Mouse (Mus musculus) liver, postnatal 0 days (tissue): Measurements from ENCODE around the gene Hist3h2ba. TPM values are rescaled to one million over a fixed set of nuclear protein-coding genes. Genes with fewer than 3 reads are reported as not detected.
"Not testable (repeated sequence)": the region's sequence is repeated elsewhere in the genome, so short reads cannot be mapped to it uniquely, and the experiment has no call there.

Source experiments
- ATAC-seq: fragments of 200-750 bp; cut with Nextera tagmentation; 2 replicates; pipeline ENCODE4 v1.8.0; 2017; ENCODE audit warnings: mild to moderate bottlenecking, moderate library complexity
- DNase-seq: peaks from one replicate; pipeline ENCODE4 v3.0.0-alpha.2; 2016
- H3K27ac ChIP-seq: fragments of 300-500 bp; sonication (generic); 2 replicates; pipeline ENCODE4 v1.5.1; 2014; ENCODE audit warnings: antibody characterized with exemption, moderate library complexity, mild to moderate bottlenecking, low read depth
- H3K27me3 ChIP-seq: fragments of 300-500 bp; sonication (generic); 2 replicates; pipeline ENCODE4 v1.6.1; 2014; ENCODE audit warnings: low read length, control low read depth, mixed read lengths; ENCODE audit not compliant: insufficient read depth
- H3K36me3 ChIP-seq: fragments of 300-500 bp; sonication (generic); replicated peaks from 2 replicates; pipeline ENCODE4 v1.6.1; 2014; ENCODE audit warnings: mild to moderate bottlenecking, control low read depth, low read length, moderate library complexity, mixed read lengths; ENCODE audit not compliant: insufficient read depth
- H3K4me1 ChIP-seq: fragments of 300-500 bp; sonication (generic); 2 replicates; pipeline ENCODE4 v1.6.1; 2014; ENCODE audit warnings: antibody characterized with exemption, mild to moderate bottlenecking, control low read depth; ENCODE audit not compliant: insufficient read depth
- H3K4me2 ChIP-seq: fragments of 300-500 bp; sonication (generic); 2 replicates; pipeline ENCODE4 v1.6.1; 2014; ENCODE audit warnings: low read depth, mild to moderate bottlenecking, low read length, moderate library complexity, mixed read lengths
- H3K4me3 ChIP-seq: fragments of 300-500 bp; sonication (generic); 2 replicates; pipeline ENCODE4 v1.5.1; 2014; ENCODE audit warnings: low read depth, low read length
- H3K9ac ChIP-seq: fragments of 300-500 bp; sonication (generic); replicated peaks from 2 replicates; pipeline ENCODE4 v1.6.1; 2014; ENCODE audit warnings: mild to moderate bottlenecking, moderate library complexity
- H3K9me3 ChIP-seq: fragments of 300-500 bp; sonication (generic); 2 replicates; pipeline ENCODE4 v1.6.1; 2016; ENCODE audit warnings: mild to moderate bottlenecking, control low read depth, low read length, mixed read lengths
- CTCF ChIP-seq: sonication (generic); IDR thresholded peaks from 2 replicates; pipeline ENCODE4 v1.5.1; 2016; ENCODE audit warnings: antibody characterized with exemption, low read depth
- EP300 ChIP-seq: IDR thresholded peaks from 2 replicates; pipeline ENCODE4 v1.6.1; 2016; ENCODE audit warnings: antibody characterized with exemption, low read depth, mild to moderate bottlenecking
- WGBS: fragments of 180-500 bp; shearing (Covaris S2); extraction: QIAGEN DNeasy Blood & Tissue Kit; methylation state at CpG from one replicate; pipeline ENCODE4 v1.1.7; 2014; ENCODE audit not compliant: insufficient replicate concordance; 5-methylcytosine and 5-hydroxymethylcytosine counted together
- polyA plus RNA-seq: library from polyadenylated mRNA; unstranded; fragments of >200 nt; fragmentation: Nextera tagmentation; extraction: Ambion mirVana; gene quantifications from 2 replicates; pipeline ENCODE4 v1.2.1, GENCODE M21; 2015

Hist3h2ba gene
- polyA plus RNA-seq, 1 experiment from 2014 or later: 4.9 TPM

DNA sequence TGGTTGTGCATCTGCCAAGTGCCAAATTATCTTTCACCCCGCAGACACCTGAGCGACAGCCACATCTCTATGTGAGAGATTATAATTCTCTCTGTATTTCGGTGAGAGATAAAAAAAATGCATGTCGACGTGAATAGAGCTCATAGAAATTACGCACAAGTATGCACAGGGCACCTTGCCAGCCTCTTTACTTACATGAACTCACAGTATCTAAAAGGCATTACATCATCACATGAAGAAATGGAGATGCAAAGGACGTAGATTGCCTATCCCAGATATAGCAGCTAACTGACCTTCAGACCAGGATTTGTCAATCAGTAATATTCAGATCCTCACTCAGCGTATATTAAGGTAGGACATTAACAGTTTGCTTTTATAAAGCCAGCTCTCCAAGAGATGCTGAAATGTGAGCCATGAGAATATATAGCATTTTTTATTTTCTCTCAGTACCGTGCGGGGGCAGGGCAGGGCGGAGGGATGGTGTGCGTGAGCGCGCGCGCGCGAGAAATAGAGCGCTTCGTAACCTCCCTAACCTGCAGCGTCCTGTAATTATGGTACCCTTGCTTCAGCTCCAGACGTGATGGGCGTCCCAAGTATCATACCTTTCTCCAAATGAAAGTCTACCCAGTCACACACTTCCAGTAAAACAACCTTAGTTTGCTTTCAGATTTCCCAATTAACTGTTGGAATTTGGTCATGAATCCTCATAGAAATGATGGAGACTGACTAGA lies 757 bp upstream of the Hist3h2ba start:
- Histone ChIP-seq H3K4me1 (peaks cover 18% of the 10 kb centered on the region), H3K4me2 (peak overlapping the region; percentile 72), H3K27me3 (peaks cover 27% of the 10 kb centered on the region), H3K9me3 (no peaks in the 10 kb centered on the region), H3K36me3 (no peaks in the 10 kb centered on the region), H3K4me3 (peak overlapping the region; percentile 48), H3K27ac (peak overlapping the region; percentile 64), H3K9ac (peak overlapping the region; percentile 59; the same call in 1 of the 2 replicates)
- WGBS: 17% methylated on average over 23 of the region's 23 CpGs
- peak; percentile 43 for ATAC-seq
- peak; percentile 57; the same call in 1 of the 2 replicates for TF ChIP-seq EP300
- TF ChIP-seq CTCF: no peak
- DNase-seq: no peak

DNA sequence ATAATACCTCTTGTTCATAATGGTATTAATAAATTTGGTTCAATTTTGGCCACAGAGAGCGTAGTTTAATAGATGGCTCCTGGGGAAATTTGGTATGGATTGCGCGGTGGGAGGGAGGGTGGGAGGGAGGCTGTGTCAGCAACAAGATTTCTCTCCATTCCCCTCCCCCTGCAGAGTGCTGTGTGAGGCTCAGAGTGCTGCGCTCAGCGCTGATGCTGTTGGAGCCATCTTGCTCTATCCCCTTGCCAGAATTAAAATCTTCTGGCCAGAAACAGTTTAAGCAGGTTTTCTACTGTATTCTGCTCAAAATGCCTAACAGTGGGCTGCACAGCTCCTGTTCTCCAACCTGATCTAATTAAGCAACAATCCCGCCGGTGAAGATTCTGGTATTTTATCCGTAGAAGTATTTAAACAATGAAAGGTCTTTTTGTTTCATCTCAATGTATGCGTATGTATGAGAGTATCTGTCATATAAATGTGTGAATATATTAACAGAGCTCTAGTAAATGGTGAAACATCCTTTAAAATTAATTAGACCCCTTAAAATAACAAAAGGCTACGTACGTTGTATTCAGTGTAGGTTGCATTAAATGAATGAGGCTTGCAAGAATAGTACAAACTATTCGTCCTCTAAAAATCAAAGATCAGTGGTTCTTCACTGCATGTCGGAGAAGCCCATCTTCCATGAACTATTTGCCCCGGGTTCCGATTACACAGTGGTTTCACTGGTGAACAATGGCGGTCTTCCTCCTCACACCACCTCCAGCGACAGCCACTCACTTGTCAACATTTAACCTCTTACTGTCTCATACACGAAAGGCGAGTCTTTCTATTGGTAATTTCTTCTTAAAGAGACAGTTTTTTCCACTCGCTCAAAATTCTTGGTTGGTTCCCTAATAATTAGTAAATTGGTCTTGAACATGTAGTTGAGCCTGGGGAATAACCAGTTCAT lies 1.0 kb downstream of the Hist3h2ba start:
- Histone ChIP-seq H3K27me3 (peaks cover 24% of the 10 kb centered on the region), H3K9me3 (no peaks in the 10 kb centered on the region), H3K4me1 (peaks cover 22% of the 10 kb centered on the region), H3K36me3 (no peaks in the 10 kb centered on the region), H3K9ac (peak overlapping the region; percentile 59), H3K4me2 (peak overlapping the region; percentile 72), H3K27ac (peak overlapping the region; percentile 65), H3K4me3 (peak overlapping the region; percentile 48)
- no peak for ATAC-seq
- WGBS: 26% methylated on average over 20 of the region's 20 CpGs
- DNase-seq: no peak
- no peak for TF ChIP-seq EP300
- TF ChIP-seq CTCF: no peak

- WGBS: 80% methylated on average over 5 of the region's 5 CpGs
- Histone ChIP-seq H3K4me3 (no peak overlapping the region), H3K27me3 (peaks cover 24% of the 10 kb centered on the region), H3K4me2 (no peak overlapping the region), H3K9me3 (no peaks in the 10 kb centered on the region), H3K9ac (no peak overlapping the region), H3K4me1 (peaks cover 28% of the 10 kb centered on the region), H3K36me3 (peaks cover 2% of the 10 kb centered on the region; the same call in 1 of the 2 replicates), H3K27ac (no peak overlapping the region)
- no peak for TF ChIP-seq EP300
- no peak for TF ChIP-seq CTCF
- DNase-seq: no peak
- ATAC-seq: no peak
These were observed 2.5 kb downstream of the Hist3h2ba start for GRCm38 (mm10) chr11:58951210-58951609.

DNA sequence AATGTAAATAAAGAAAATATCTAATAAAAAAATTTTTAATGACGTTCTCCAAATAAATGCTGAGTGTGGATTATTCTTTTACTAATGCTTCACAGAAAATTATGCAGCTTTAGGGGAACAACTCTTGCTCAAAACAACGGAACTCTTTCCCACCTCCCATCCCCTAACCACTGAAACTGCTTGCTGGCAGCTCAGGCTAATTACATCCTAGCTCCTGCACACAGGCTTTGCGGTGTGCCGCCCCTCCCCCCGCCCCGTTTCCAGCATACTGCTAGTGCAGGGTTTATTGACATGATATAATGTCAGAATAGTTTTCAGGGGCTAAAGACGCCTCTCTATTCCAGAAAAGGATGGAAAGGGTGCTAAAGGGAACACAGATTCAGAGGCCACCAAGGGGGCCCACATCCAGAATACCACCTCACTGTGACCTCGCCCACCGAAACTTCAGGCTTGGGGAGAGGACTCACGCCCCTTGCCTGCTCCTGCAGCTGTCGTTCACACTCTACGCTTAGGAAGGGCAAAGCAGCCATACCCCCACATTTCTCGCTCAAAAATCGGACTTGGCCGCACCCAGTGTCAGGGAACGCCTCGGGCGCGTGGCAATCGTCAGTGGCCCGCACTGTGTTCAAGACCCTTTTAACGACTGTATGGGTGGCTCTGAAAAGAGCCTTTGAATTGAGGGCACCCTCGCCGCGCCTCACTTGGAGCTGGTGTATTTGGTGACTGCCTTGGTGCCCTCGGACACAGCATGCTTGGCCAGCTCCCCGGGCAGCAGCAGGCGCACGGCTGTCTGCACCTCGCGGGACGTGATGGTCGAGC lies 4.8 kb downstream of the Hist3h2ba start:
- H3K27ac ChIP-seq: peak overlapping the region; percentile 99
- peak overlapping the region; percentile 66 for H3K9ac ChIP-seq
- H3K9me3 ChIP-seq: no peaks in the 10 kb centered on the region
- no peak for TF ChIP-seq EP300
- TF ChIP-seq CTCF: no peak
- peak overlapping the region; percentile 89 for H3K4me3 ChIP-seq
- peaks cover 19% of the 10 kb centered on the region for H3K36me3 ChIP-seq
- H3K27me3 ChIP-seq: peaks cover 14% of the 10 kb centered on the region
- 2% methylated on average over 33 of the region's 33 CpGs for WGBS
- peaks cover 36% of the 10 kb centered on the region for H3K4me1 ChIP-seq
- DNase-seq (peak; percentile 70), ATAC-seq (peak; percentile 16)
- peak overlapping the region; percentile 84 for H3K4me2 ChIP-seq

DNA sequence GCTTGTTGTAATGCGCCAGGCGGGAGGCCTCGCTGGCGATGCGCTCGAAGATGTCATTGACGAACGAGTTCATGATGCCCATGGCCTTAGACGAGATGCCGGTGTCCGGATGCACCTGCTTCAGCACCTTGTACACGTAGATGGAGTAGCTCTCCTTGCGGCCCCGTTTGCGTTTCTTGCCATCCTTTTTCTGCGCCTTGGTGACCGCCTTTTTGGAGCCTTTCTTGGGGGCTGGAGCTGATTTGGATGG lies 5.4 kb downstream of the Hist3h2ba start:
- peak overlapping the region; percentile 99 for H3K27ac ChIP-seq
- peak; percentile 22 for ATAC-seq
- H3K9me3 ChIP-seq, DNase-seq: not testable (repeated sequence)
- peak overlapping the region; percentile 66 for H3K9ac ChIP-seq
- peaks cover 19% of the 10 kb centered on the region for H3K36me3 ChIP-seq
- 0% methylated on average over 17 of the region's 17 CpGs for WGBS
- H3K4me3 ChIP-seq: peak overlapping the region; percentile 89
- peaks cover 14% of the 10 kb centered on the region for H3K27me3 ChIP-seq
- peaks cover 33% of the 10 kb centered on the region for H3K4me1 ChIP-seq
- H3K4me2 ChIP-seq: peak overlapping the region; percentile 84
